Mouse (Mus musculus) heart, embryonic 14.5 days (tissue): ENCODE data around the gene Slc1a4. TPM values are rescaled to one million over a fixed set of nuclear protein-coding genes. Genes with fewer than 3 reads are reported as not detected.

ENCODE experiments used
- ATAC-seq: fragments of 200-750 bp; cut with Nextera tagmentation; 2 replicates; pipeline ENCODE4 v1.8.0; 2017; ENCODE audit warnings: low read depth, moderate TSS enrichment; ENCODE audit not compliant: insufficient number of reproducible peaks, insufficient read depth, low FRiP score
- H3K27ac ChIP-seq, 2 experiments: fragments of 200-500 bp in 1 of 2; fragments of 300-500 bp in 1 of 2; sonication (generic) in 1 of 2; replicated peaks in 1 of 2; 2 replicates each; pipeline ENCODE4 v1.5.1; 2012 to 2014; ENCODE audit warnings: low read depth in 2 of 2, low read length in 2 of 2, control low read depth in 1 of 2, mild to moderate bottlenecking in 1 of 2, mixed read lengths in 1 of 2; ENCODE audit not compliant: control insufficient read depth in 1 of 2, insufficient read depth in 1 of 2
- H3K27me3 ChIP-seq: fragments of 300-500 bp; sonication (generic); 2 replicates; pipeline ENCODE4 v1.6.1; 2014; ENCODE audit warnings: mild to moderate bottlenecking, low read length, control low read depth; ENCODE audit not compliant: control insufficient read depth, insufficient read depth
- H3K36me3 ChIP-seq: fragments of 300-500 bp; sonication (generic); 2 replicates; pipeline ENCODE4 v1.6.1; 2014; ENCODE audit warnings: mild to moderate bottlenecking, control low read depth, low read length, mixed read lengths; ENCODE audit not compliant: control insufficient read depth, insufficient read depth
- H3K4me1 ChIP-seq, 2 experiments: fragments of 200-500 bp in 1 of 2; fragments of 300-500 bp in 1 of 2; sonication (generic) in 1 of 2; 2 replicates each; pipeline ENCODE4 v1.6.1; 2012 to 2014; ENCODE audit warnings: low read length in 2 of 2, control low read depth in 1 of 2, mixed read lengths in 1 of 2; ENCODE audit not compliant: control insufficient read depth in 2 of 2, insufficient read depth in 2 of 2
- H3K4me2 ChIP-seq: fragments of 300-500 bp; sonication (generic); 2 replicates; pipeline ENCODE4 v1.6.1; 2014; ENCODE audit warnings: mild to moderate bottlenecking, low read length
- H3K4me3 ChIP-seq, 2 experiments: fragments of 200-500 bp in 1 of 2; fragments of 300-500 bp in 1 of 2; sonication (generic) in 1 of 2; 2 replicates each; pipeline ENCODE4 v1.5.1; 2012 to 2014; ENCODE audit warnings: low read length in 2 of 2, mild to moderate bottlenecking in 2 of 2, control low read depth in 1 of 2, low read depth in 1 of 2, moderate library complexity in 1 of 2; ENCODE audit not compliant: control insufficient read depth in 1 of 2, insufficient read depth in 1 of 2
- H3K9ac ChIP-seq: fragments of 300-500 bp; sonication (generic); 2 replicates; pipeline ENCODE4 v1.6.1; 2014; ENCODE audit warnings: mild to moderate bottlenecking, low read length
- H3K9me3 ChIP-seq: fragments of 300-500 bp; sonication (generic); 2 replicates; pipeline ENCODE4 v1.6.1; 2016; ENCODE audit warnings: low read length, control low read depth; ENCODE audit not compliant: control insufficient read depth
- WGBS: fragments of 180-500 bp; shearing (Covaris S2); extraction: QIAGEN DNeasy Blood & Tissue Kit; methylation state at CpG from one replicate; pipeline ENCODE4 v1.1.7; 2014; 5-methylcytosine and 5-hydroxymethylcytosine counted together
- polyA plus RNA-seq: library from polyadenylated mRNA; unstranded; fragments of >200 nt; fragmentation: Nextera tagmentation; extraction: Ambion mirVana; gene quantifications from 2 replicates; pipeline ENCODE4 v1.2.1, GENCODE M21; 2014

Gene Slc1a4
- polyA plus RNA-seq, 1 experiment from 2014 or later, result 7.5 TPM

- Histone ChIP-seq H3K4me3 (no peak overlapping the region), H3K9me3 (no peaks in the 10 kb centered on the region), H3K36me3 (no peaks in the 10 kb centered on the region), H3K4me2 (peak overlapping the region; percentile 99; the same call in 1 of the 2 replicates), H3K27me3 (no peaks in the 10 kb centered on the region), H3K4me1 (peaks cover 3 to 10% of the 10 kb centered on the region in 2 experiments; a peak in 3 of 4 replicates), H3K27ac (no peak overlapping the region), H3K9ac (no peak overlapping the region)
- no peak for ATAC-seq
- 35% methylated on average over 1 of the region's 1 CpGs for WGBS
Observed at GRCm38 (mm10) chr11:20334301-20334700, 1.8 kb upstream of the Slc1a4 start.

DNA sequence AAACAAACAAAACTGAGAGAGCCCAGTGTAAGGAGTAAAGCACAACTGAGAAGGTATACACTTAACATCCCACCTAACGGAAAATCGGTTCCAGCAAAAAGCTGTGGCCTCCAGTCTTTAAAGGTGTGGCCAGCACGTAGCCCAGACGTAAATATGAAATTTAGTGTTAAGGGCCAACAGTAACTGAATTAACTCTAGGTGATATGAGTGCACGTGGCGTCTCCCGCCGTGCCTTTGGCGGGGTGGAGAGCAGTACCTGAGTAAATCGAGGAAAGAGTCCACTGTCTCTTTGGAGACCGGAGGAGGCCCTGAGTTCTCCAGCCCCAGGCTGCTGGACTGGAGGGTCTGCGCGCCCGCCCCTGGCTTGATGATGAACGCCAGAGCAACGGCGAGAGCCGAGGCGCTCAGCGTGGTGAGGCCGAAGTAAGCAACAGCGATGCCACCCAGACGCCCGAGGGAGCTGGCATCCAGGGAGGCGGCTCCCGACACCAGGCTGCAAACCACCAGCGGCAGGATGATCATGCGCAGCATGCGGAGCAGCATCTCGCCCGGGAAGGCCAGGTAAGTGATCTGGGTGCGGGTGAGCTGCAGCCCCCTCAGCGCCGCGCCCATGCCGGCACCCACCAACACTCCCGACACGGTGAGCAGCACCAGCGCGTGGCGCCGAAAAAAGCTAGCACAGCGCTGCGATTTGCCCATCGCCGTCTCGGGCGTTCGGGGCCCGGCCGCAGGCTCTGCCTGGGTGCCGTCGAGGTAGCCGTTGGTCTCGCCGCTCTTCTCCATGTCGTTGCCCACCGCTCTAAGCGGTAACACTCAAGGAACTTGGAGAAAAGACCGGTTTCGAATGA, 599 bp downstream of the Slc1a4 start:
- Histone ChIP-seq H3K27me3 (no peaks in the 10 kb centered on the region; the same call in 1 of the 2 replicates), H3K9me3 (no peaks in the 10 kb centered on the region), H3K4me2 (peak overlapping the region; percentile 99), H3K9ac (peak overlapping the region; percentile 84), H3K36me3 (no peaks in the 10 kb centered on the region), H3K4me1 (peaks cover 3 to 11% of the 10 kb centered on the region in 2 experiments), H3K27ac (peak overlapping the region; percentile 71 to 86), H3K4me3 (peak overlapping the region; percentile 52 to 65)
- no peak for ATAC-seq
- WGBS, result 3% methylated on average over 58 of the region's 61 CpGs

- Histone ChIP-seq H3K9me3 (no peaks in the 10 kb centered on the region), H3K4me3 (peak overlapping the region; percentile 52 to 65; a peak in 3 of 4 replicates), H3K36me3 (no peaks in the 10 kb centered on the region), H3K9ac (peak overlapping the region; percentile 84; the same call in 1 of the 2 replicates), H3K4me2 (peak overlapping the region; percentile 99), H3K27me3 (no peaks in the 10 kb centered on the region; the same call in 1 of the 2 replicates), H3K27ac (no peak overlapping the region), H3K4me1 (peaks cover 6 to 18% of the 10 kb centered on the region in 2 experiments)
- ATAC-seq, result no peak
- 61% methylated on average over 9 of the region's 9 CpGs for WGBS
Observed at GRCm38 (mm10) chr11:20331027-20331689, 1.4 kb downstream of the Slc1a4 start.

DNA sequence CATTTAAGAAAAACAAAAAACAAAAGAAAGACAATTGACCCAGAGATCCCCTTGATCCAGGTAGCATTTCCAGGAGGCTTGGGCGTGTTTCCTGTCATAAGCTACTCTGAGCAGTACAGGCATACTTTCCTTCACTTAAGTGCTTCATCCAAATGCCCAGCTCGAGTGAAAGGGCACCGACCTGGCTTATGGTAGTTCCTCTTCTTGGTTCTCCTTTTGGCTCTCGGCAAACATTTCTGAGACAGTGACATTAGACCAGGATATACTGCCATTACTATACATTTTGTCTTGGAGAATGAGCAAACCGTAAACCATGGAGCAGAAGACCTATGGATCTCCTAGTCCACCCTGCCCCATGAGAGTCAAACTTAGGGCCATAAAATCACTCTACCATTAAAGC, 2.8 kb downstream of the Slc1a4 start:
- H3K4me2 ChIP-seq, result 0 out of 2 replicates have a peak overlapping the region, but pooled peaks have one; percentile 1
- no peaks in the 10 kb centered on the region for H3K36me3 ChIP-seq
- no peak for ATAC-seq
- no peak overlapping the region for H3K9ac ChIP-seq
- H3K4me3 ChIP-seq, result no peak overlapping the region
- peaks cover 6 to 19% of the 10 kb centered on the region in 2 experiments for H3K4me1 ChIP-seq
- 90% methylated on average over 5 of the region's 5 CpGs for WGBS
- peaks cover 2% of the 10 kb centered on the region for H3K27me3 ChIP-seq
- H3K27ac ChIP-seq, result no peak overlapping the region
- H3K9me3 ChIP-seq, result no peaks in the 10 kb centered on the region

DNA sequence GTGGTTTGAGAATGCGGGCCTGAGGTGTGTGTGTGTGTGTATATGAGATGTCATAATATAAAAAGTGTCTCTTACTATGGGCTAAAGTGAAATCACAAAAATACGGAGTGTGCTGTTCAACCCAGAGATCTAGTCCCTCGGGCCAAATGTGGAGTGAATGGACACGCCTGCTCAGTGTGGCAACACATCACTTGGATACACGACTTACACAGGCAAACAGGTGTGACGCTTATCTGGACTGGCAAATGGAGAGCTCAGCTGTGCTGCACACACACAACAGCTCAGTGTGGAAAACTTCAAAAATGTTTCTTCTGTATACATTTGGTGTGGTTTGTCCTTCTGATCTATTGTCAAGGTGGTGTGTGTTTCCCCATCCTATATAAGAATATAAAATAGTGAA, 3.7 kb downstream of the Slc1a4 start:
- Histone ChIP-seq H3K4me2 (no peak overlapping the region), H3K4me3 (no peak overlapping the region), H3K27me3 (peaks cover 6% of the 10 kb centered on the region), H3K36me3 (no peaks in the 10 kb centered on the region), H3K9me3 (no peaks in the 10 kb centered on the region), H3K27ac (no peak overlapping the region), H3K4me1 (peaks cover 6 to 16% of the 10 kb centered on the region in 2 experiments), H3K9ac (no peak overlapping the region)
- no peak for ATAC-seq
- 88% methylated on average over 6 of the region's 6 CpGs for WGBS

DNA sequence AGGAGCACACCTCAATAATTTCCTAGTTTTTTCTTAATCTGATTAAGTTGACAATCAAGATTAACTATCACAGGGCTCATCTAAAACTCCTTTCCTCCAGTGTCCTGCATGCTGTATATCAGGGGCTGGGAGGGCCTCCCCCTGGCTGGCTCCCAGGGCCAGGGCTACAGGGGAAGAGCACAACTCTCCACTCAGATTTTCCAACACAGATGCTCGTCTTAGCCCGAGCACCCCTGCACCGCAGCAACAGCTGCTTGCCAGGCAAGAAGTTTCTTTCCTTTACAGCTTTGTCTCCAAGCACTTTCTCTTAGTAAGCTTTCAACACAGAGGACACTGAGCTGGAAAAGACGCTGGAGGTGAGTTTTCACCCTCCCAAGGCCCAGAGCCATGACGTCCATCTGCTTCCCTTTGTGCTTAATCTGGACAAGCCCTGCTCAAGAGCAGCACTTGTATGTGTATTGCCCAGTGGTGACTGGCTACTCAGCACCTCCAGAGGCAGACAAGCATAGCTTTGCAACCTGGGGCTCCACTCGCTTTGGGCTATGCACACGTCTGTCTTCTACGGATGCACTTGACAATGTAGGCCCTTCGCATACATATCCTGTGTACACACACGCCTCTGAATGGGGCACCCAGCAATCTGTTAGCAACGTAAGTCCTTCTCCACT, 6.1 kb downstream of the Slc1a4 start:
- Histone ChIP-seq H3K4me3 (no peak overlapping the region), H3K9me3 (no peaks in the 10 kb centered on the region), H3K4me2 (peak overlapping the region; percentile 22; the same call in 1 of the 2 replicates), H3K9ac (no peak overlapping the region), H3K4me1 (peaks cover 4 to 9% of the 10 kb centered on the region in 2 experiments), H3K36me3 (no peaks in the 10 kb centered on the region), H3K27ac (no peak overlapping the region), H3K27me3 (peaks cover 9% of the 10 kb centered on the region)
- WGBS, result 32% methylated on average over 11 of the region's 11 CpGs
- no peak for ATAC-seq

GRCm38 (mm10) chr11:20325073-20325694, 7.3 kb downstream of the Slc1a4 start:
- ATAC-seq, result no peak
- Histone ChIP-seq H3K4me3 (no peak overlapping the region), H3K36me3 (no peaks in the 10 kb centered on the region), H3K4me1 (peaks cover 4 to 9% of the 10 kb centered on the region in 2 experiments), H3K9me3 (no peaks in the 10 kb centered on the region), H3K27me3 (peaks cover 9% of the 10 kb centered on the region), H3K9ac (no peak overlapping the region), H3K4me2 (no peak overlapping the region), H3K27ac (no peak overlapping the region)
- 83% methylated on average over 8 of the region's 9 CpGs for WGBS
